Mouse (Mus musculus) ES-E14 (cell line): ENCODE results near the gene Rfk. TPM values are rescaled to one million over a fixed set of nuclear protein-coding genes. Genes with fewer than 3 reads are reported as not detected.

Experiments
- DNase-seq: peaks from one replicate; pipeline ENCODE4 v3.0.0-alpha.2; 2013; ENCODE audit warnings: low read depth, low spot score
- H3K27ac ChIP-seq: 2 replicates; pipeline ENCODE4 v1.5.1; 2012; ENCODE audit warnings: low read depth, mild to moderate bottlenecking, low read length, moderate library complexity, mixed read lengths; ENCODE audit not compliant: poor library complexity, insufficient read depth, severe bottlenecking
- H3K36me3 ChIP-seq: 2 replicates; pipeline ENCODE4 v1.6.1; 2012; ENCODE audit warnings: mild to moderate bottlenecking, low read length, moderate library complexity, mixed read lengths; ENCODE audit not compliant: control insufficient read depth, poor library complexity, insufficient read depth, severe bottlenecking
- H3K4me1 ChIP-seq, 2 experiments: fragments of 150-350 bp in 1 of 2; sonication (generic) in 1 of 2; 2 replicates each; pipeline ENCODE4 v1.6.1; 2012; ENCODE audit warnings: low read length in 2 of 2, mild to moderate bottlenecking in 1 of 2, mixed read lengths in 1 of 2; ENCODE audit not compliant: control insufficient read depth in 2 of 2, insufficient read depth in 2 of 2, poor library complexity in 1 of 2
- H3K4me3 ChIP-seq, 2 experiments: fragments of 150-350 bp in 1 of 2; sonication (generic) in 1 of 2; 2 replicates each; pipeline ENCODE4 v1.5.1; 2012; ENCODE audit warnings: low read length in 2 of 2, low read depth in 1 of 2, mild to moderate bottlenecking in 1 of 2, mixed read lengths in 1 of 2; ENCODE audit not compliant: insufficient read depth in 1 of 2, poor library complexity in 1 of 2, severe bottlenecking in 1 of 2
- H3K9ac ChIP-seq: 2 replicates; pipeline ENCODE4 v1.6.1; 2012; ENCODE audit warnings: low read depth, mild to moderate bottlenecking, low read length, mixed read lengths; ENCODE audit not compliant: poor library complexity, insufficient read depth, severe bottlenecking
- H3K9me3 ChIP-seq: fragments of 150-350 bp; sonication (generic); 2 replicates; pipeline ENCODE4 v1.6.1; 2012; ENCODE audit warnings: low read depth, mild to moderate bottlenecking, low read length; ENCODE audit not compliant: control insufficient read depth, insufficient read depth
- CHD2 ChIP-seq: IDR thresholded peaks from 2 replicates; pipeline ENCODE4 v1.6.1; 2014; ENCODE audit warnings: mild to moderate bottlenecking, low read depth, low read length, inconsistent platforms
- HCFC1 ChIP-seq: IDR thresholded peaks from 2 replicates; pipeline ENCODE4 v1.6.1; 2012; ENCODE audit warnings: low read length, inconsistent platforms, borderline replicate concordance; ENCODE audit not compliant: insufficient read depth
- MAFK ChIP-seq: IDR thresholded peaks from 2 replicates; pipeline ENCODE4 v1.6.1; 2014; ENCODE audit warnings: mild to moderate bottlenecking, low read depth, low read length, inconsistent platforms; ENCODE audit not compliant: insufficient read depth
- ZC3H11A ChIP-seq: IDR thresholded peaks from 2 replicates; pipeline ENCODE4 v1.6.1; 2012; ENCODE audit warnings: low read depth, mild to moderate bottlenecking, inconsistent platforms, low read length, borderline replicate concordance
- ZNF384 ChIP-seq: IDR thresholded peaks from 2 replicates; pipeline ENCODE4 v1.6.1; 2012; ENCODE audit warnings: low read depth, low read length, inconsistent platforms
- in situ Hi-C, 2 experiments: fragments of 600-800 bp; cut with MboI; formaldehyde crosslinking; loops; one replicate each; pipeline ENCODE4 v1.15.1; 2025; ENCODE audit warnings: low sequenced_read_pairs in 2 of 2, inconsistent platforms in 1 of 2; ENCODE audit not compliant: unreplicated experiment in 2 of 2
- total RNA-seq: library from RNA; depleted of rRNA; stranded (reverse); fragments of 300-350 nt; gene quantifications from 2 replicates; pipeline ENCODE4 v1.2.3, GENCODE M21; 2012

The Rfk gene
- total RNA-seq, 1 experiment = 18.0 TPM

DNA sequence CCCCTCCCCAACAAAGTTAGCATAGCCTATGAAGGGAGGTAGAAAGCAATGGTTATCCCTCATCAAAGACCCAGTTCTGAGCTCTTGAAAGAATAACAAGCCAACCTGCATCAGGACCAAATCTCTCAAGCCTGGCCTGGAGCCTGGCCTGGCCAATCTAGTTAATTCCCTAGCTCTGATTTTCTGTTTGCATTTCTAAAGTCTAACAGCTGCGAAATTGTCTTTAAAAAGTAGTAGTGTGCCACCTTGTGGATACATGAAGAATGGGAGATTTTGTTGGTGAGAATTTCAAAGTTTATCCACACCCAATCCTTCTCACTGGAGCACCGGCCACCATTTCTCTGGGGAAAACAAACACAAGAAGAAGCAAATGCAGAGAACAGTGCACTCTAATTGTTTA is 5.4 kb upstream of the Rfk start:
- Histone ChIP-seq H3K27ac (no peak overlapping the region), H3K4me1 (peaks cover 0 to under 1% of the 10 kb centered on the region in 2 experiments; a peak in 1 of 4 replicates), H3K4me3 (no peak overlapping the region), H3K9me3 (no peaks in the 10 kb centered on the region), H3K36me3 (no peaks in the 10 kb centered on the region), H3K9ac (no peak overlapping the region)
- peak; percentile 20 for DNase-seq
- in situ Hi-C loops = no loop called here
- no peak for TF ChIP-seq CHD2
- peak; percentile 79; the same call in 1 of the 2 replicates for TF ChIP-seq ZC3H11A
- no peak for TF ChIP-seq ZNF384

DNA sequence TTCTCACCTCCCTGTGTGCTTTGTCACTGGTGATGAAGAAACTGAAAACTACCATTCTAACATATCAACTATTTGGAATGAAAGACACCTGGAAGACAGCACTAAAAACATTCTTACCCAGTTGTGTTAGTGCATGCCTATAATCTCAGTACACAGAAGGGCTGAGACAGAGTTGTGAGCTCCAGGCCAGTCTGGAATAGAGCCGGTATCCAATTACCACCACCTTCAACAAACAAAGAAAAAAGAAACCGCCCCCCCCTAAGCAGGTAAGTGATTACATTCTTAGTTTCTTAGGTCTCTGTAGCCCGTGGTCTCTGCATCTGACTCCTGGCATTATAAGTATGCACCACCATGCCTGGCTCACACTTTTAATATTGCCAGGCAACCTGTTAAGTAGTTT is 977 bp upstream of the Rfk start:
- H3K9me3 ChIP-seq = no peaks in the 10 kb centered on the region
- in situ Hi-C loops = no loop called here
- no peak overlapping the region for H3K27ac ChIP-seq
- peaks cover 2% of the 10 kb centered on the region; the same call in 1 of the 2 replicates for H3K36me3 ChIP-seq
- no peak overlapping the region for H3K4me3 ChIP-seq
- TF ChIP-seq MAFK (no peak), CHD2 (no peak), ZC3H11A (no peak), HCFC1 (no peak), ZNF384 (no peak)
- H3K9ac ChIP-seq = no peak overlapping the region
- DNase-seq = no peak
- peaks cover 0 to 2% of the 10 kb centered on the region in 2 experiments; a peak in 2 of 4 replicates for H3K4me1 ChIP-seq

DNA sequence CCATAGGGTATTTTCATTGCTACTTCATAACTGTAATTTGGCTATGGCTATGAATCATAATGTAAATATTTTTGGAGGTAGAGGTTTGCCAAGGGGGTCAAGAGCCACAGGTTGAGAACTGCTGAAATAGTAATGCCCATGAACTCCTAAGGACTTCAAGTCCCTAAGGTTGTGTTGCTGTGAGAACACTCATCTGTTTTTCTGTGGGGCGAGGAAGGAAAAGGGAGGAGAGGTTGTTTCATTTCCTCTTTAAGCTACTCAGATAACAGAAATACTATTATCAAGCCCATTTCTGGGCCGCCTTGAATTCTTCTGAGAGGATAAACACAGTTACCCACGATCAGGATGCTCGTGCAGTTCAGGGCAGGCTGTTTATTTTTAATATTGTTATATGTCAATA is 3.0 kb downstream of the Rfk start:
- DNase-seq = no peak
- no peaks in the 10 kb centered on the region for H3K9me3 ChIP-seq
- in situ Hi-C loops = no loop called here
- H3K4me1 ChIP-seq = peaks cover 0 to 2% of the 10 kb centered on the region in 2 experiments; a peak in 2 of 4 replicates
- no peak overlapping the region for H3K4me3 ChIP-seq
- H3K27ac ChIP-seq = no peak overlapping the region
- TF ChIP-seq ZNF384 (no peak), CHD2 (no peak), ZC3H11A (no peak)
- no peak overlapping the region for H3K9ac ChIP-seq
- H3K36me3 ChIP-seq = peaks cover 7% of the 10 kb centered on the region

DNA sequence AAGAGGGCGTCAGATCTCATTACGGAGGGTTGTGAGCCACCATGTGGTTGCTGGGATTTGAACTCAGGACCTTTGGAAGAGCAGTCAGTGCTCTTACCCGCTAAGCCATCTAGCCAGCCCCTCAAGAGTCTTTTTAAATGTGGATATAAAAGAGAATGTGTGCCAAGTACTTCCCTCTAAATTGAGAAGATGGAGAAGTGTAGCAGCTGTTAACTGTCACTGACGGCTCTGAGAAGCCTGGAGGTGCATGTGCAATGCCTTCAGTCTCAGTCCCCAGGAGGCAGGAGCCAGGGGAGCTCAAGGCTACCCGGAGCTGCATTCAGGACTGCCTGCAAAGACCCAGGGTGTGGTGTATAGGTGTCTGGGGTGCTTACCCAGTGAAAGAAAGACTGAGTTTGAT is 4.1 kb downstream of the Rfk start:
- Histone ChIP-seq H3K4me1 (peaks cover 0 to 2% of the 10 kb centered on the region in 2 experiments; a peak in 2 of 4 replicates), H3K9me3 (no peaks in the 10 kb centered on the region), H3K27ac (no peak overlapping the region), H3K36me3 (peaks cover 7% of the 10 kb centered on the region), H3K9ac (no peak overlapping the region), H3K4me3 (no peak overlapping the region)
- no peak for TF ChIP-seq MAFK
- no peak for TF ChIP-seq CHD2
- TF ChIP-seq ZNF384 = no peak
- no peak for TF ChIP-seq HCFC1
- TF ChIP-seq ZC3H11A = no peak
- in situ Hi-C loops = no loop called here
- DNase-seq = no peak

DNA sequence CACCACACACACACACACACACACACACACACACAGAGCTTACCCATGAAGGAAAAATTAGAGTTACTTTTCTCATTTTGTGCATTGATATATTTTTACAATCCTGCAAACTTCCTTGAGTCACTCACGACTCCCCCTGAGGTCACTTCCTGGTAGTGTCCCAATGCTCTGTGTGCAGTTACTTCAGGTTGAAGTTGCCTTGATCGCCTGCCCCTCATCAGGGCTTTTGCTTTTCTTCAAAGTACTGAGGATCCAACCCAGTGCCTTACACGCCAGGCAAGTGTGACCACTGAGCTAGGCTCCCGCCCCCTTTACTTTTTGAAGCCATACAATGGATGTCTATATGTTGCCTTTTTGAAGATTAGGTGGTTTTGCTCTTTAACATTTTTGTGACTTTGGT is 6.1 kb downstream of the Rfk start:
- in situ Hi-C loops = no loop called here
- H3K4me1 ChIP-seq = no peaks in the 10 kb centered on the region; a peak in 1 of 4 replicates
- peaks cover 7% of the 10 kb centered on the region for H3K36me3 ChIP-seq
- H3K9me3 ChIP-seq = no peaks in the 10 kb centered on the region
- TF ChIP-seq HCFC1 = no peak
- TF ChIP-seq ZC3H11A = no peak
- TF ChIP-seq CHD2 = no peak
- TF ChIP-seq MAFK = no peak
- no peak for TF ChIP-seq ZNF384
- DNase-seq = no peak
- no peak overlapping the region for H3K27ac ChIP-seq
- H3K9ac ChIP-seq = no peak overlapping the region
- H3K4me3 ChIP-seq = no peak overlapping the region
